ENCODE assay signal across 8 mouse cellular contexts in genomic region chr7:79466053-79466901, GRCm38 (mm10). TPM values are rescaled to one million over a fixed set of nuclear protein-coding genes. Genes with fewer than 3 reads are reported as not detected.
A peak's percentile ranks its signal among the peaks of the same experiment; 100 is the strongest.
DNase-seq lines count a peak whose midpoint lies in the region; ATAC-seq and TF ChIP-seq lines count a peak whose summit lies in the region.

Gene Polg (minus strand): TSS chr7:79466362.

- H3K4me1 ChIP-seq in MEL (ENCODE audit: control insufficient read depth in 1 of 2, insufficient read depth in 2 of 2, low read length in 2 of 2), result peaks cover 2 to 50% of the 10 kb centered on the region in 2 experiments
- peaks cover 11% of the 10 kb centered on the region; the same call in 1 of the 2 replicates for H3K4me1 ChIP-seq in cerebellum, adult 2 months (ENCODE audit: control insufficient read depth, insufficient read depth, low read length)
- H3K4me1 ChIP-seq in forebrain, postnatal 0 days (ENCODE audit: insufficient read depth), result peaks cover 14% of the 10 kb centered on the region; the same call in 1 of the 2 replicates
- H3K4me1 ChIP-seq in lung, embryonic 15.5 days, result peaks cover 34% of the 10 kb centered on the region

- TF ChIP-seq CTCF in MEL (IDR thresholded peaks at IDR 0.05 in 2 of 3, conservative IDR thresholded peaks at IDR 0.05 in 1 of 3; ENCODE audit: control insufficient read depth in 1 of 3, insufficient read depth in 1 of 3, low read depth in 2 of 3, low read length in 3 of 3, poor library complexity in 1 of 3, severe bottlenecking in 1 of 3), result no peak
- TF ChIP-seq CTCF in cerebellum, adult 2 months (IDR thresholded peaks at IDR 0.05; ENCODE audit: borderline replicate concordance, insufficient read depth, low read depth, low read length), result no peak
- TF ChIP-seq CTCF in forebrain, postnatal 0 days (IDR thresholded peaks at IDR 0.05; ENCODE audit: low read depth), result peak; percentile 34

- H3K27me3 ChIP-seq in MEL (ENCODE audit: control insufficient read depth in 1 of 2, insufficient read depth in 2 of 2, low read length in 2 of 2), result no peaks in the 10 kb centered on the region
- no peaks in the 10 kb centered on the region for H3K27me3 ChIP-seq in cerebellum, adult 2 months (ENCODE audit: control insufficient read depth, insufficient read depth, low read length)
- H3K27me3 ChIP-seq in forebrain, postnatal 0 days (ENCODE audit: insufficient read depth, low read length), result no peaks in the 10 kb centered on the region
- peaks cover 4% of the 10 kb centered on the region; the same call in 1 of the 2 replicates for H3K27me3 ChIP-seq in lung, embryonic 15.5 days

- H3K79me2 ChIP-seq in MEL (ENCODE audit: control insufficient read depth, insufficient read depth, low read length, poor library complexity), result peaks cover 27% of the 10 kb centered on the region

- H3K4me3 ChIP-seq in MEL (ENCODE audit: control insufficient read depth in 1 of 2, insufficient read depth in 1 of 2, low read depth in 2 of 2, low read length in 2 of 2), result peak within 1 kb of the TSS; percentile 79 to 94
- peak within 1 kb of the TSS; percentile 83 for H3K4me3 ChIP-seq in cerebellum, adult 2 months (replicated peaks; ENCODE audit: insufficient read depth, low read depth, low read length)
- peak within 1 kb of the TSS; percentile 89 for H3K4me3 ChIP-seq in forebrain, postnatal 0 days (ENCODE audit: low read depth, low read length)
- H3K4me3 ChIP-seq in lung, embryonic 15.5 days, result peak within 1 kb of the TSS; percentile 73

- peak; percentile 98 for DNase-seq in MEL (ENCODE audit: low read depth, low spot score)
- peak; percentile 99 to 100 for DNase-seq in cerebellum, adult 2 months
- peak; percentile 100 for DNase-seq in forebrain, postnatal 0 days
- DNase-seq in heart, postnatal 4 days, result peak; percentile 99
- DNase-seq in layer of hippocampus, adult 8-10 months (ENCODE audit: low spot score in 2 of 2), result peak; percentile 98 to 100
- DNase-seq in ovary, adult 18-20 months (ENCODE audit: low spot score), result peak; percentile 97
- peak; percentile 98 for DNase-seq in thymus, postnatal 0 days (ENCODE audit: low spot score)

- peak within 1 kb of the TSS; percentile 74 for H3K4me2 ChIP-seq in forebrain, postnatal 0 days (ENCODE audit: low read depth)
- H3K4me2 ChIP-seq in lung, embryonic 15.5 days, result peak within 1 kb of the TSS; percentile 93

- peak within 1 kb of the TSS; percentile 97 for H3K9ac ChIP-seq in MEL (ENCODE audit: control insufficient read depth, low read depth, low read length, poor library complexity, severe bottlenecking)
- H3K9ac ChIP-seq in forebrain, postnatal 0 days, result peak within 1 kb of the TSS; percentile 83
- peak within 1 kb of the TSS; percentile 78 for H3K9ac ChIP-seq in lung, embryonic 15.5 days

- TF ChIP-seq RAD21 in MEL (IDR thresholded peaks at IDR 0.05; ENCODE audit: low read depth, low read length), result no peak

- peak within 1 kb of the TSS; percentile 64 for H3K27ac ChIP-seq in MEL (ENCODE audit: control insufficient read depth, low read depth, low read length)
- H3K27ac ChIP-seq in cerebellum, adult 2 months (ENCODE audit: insufficient read depth, low read length), result 0 out of 2 replicates have a peak within 1 kb of the TSS, but pooled peaks have one; percentile 47
- peak within 1 kb of the TSS; percentile 87 for H3K27ac ChIP-seq in forebrain, postnatal 0 days (ENCODE audit: low read depth, low read length)
- peak within 1 kb of the TSS; percentile 92 for H3K27ac ChIP-seq in lung, embryonic 15.5 days

- WGBS in cerebellum, adult 2 months, result under 1% methylated on average over 76 of the region's 76 CpGs
- under 1% methylated on average over 76 of the region's 76 CpGs for WGBS in forebrain, postnatal 0 days
- under 1% methylated on average over 55 of the region's 76 CpGs for WGBS in lung, embryonic 15.5 days

- H3K36me3 ChIP-seq in MEL (ENCODE audit: control insufficient read depth in 1 of 2, insufficient read depth in 2 of 2, low read length in 2 of 2), result peaks cover 0 to 32% of the 10 kb centered on the region in 2 experiments; a peak in 2 of 4 replicates
- peaks cover 17% of the 10 kb centered on the region for H3K36me3 ChIP-seq in forebrain, postnatal 0 days (ENCODE audit: insufficient read depth)
- H3K36me3 ChIP-seq in lung, embryonic 15.5 days, result peaks cover 18% of the 10 kb centered on the region

- ATAC-seq in forebrain, postnatal 0 days, result peak; percentile 98
- peak; percentile 97 for ATAC-seq in lung, embryonic 15.5 days (ENCODE audit: borderline replicate concordance, extremely low read depth, low FRiP score, low TSS enrichment)

- H3K9me3 ChIP-seq in MEL (replicated peaks; ENCODE audit: insufficient read depth, low read length), result no peaks in the 10 kb centered on the region
- H3K9me3 ChIP-seq in forebrain, postnatal 0 days (ENCODE audit: low read length), result no peaks in the 10 kb centered on the region
- H3K9me3 ChIP-seq in lung, embryonic 15.5 days, result no peaks in the 10 kb centered on the region

- TF ChIP-seq POLR2A in MEL (IDR thresholded peaks at IDR 0.05; ENCODE audit: control insufficient read depth in 1 of 2, insufficient read depth in 1 of 2, low read depth in 1 of 2, low read length in 2 of 2, poor library complexity in 1 of 2), result peak; percentile 85 to 87; a peak in 3 of 4 replicates
- TF ChIP-seq POLR2A in cerebellum, adult 2 months (IDR thresholded peaks at IDR 0.05; ENCODE audit: borderline replicate concordance, insufficient read depth, low read length), result peak; percentile 80

- TF ChIP-seq EP300 in MEL (IDR thresholded peaks at IDR 0.05; ENCODE audit: low read depth in 1 of 2, low read length in 2 of 2), result peak in 1 of 2 experiments; percentile 44; a peak in 2 of 4 replicates

TF ChIP-seq in MEL, 35 proteins besides CTCF, POLR2A, EP300 and RAD21 (continues in another document):
- TF ChIP-seq MAZ (IDR thresholded peaks at IDR 0.05; ENCODE audit: low read depth, low read length) (peak; percentile 90; the same call in 1 of the 2 replicates), MEF2A (IDR thresholded peaks at IDR 0.05; ENCODE audit: extremely low read depth, insufficient replicate concordance, low read depth, low read length, poor library complexity, severe bottlenecking) (no peak), POLR2AphosphoS2 (IDR thresholded peaks at IDR 0.05; ENCODE audit: low read length) (no peak), CHD1 (IDR thresholded peaks at IDR 0.05; ENCODE audit: low read depth, low read length) (peak; percentile 99), NELFE (IDR thresholded peaks at IDR 0.05; ENCODE audit: low read depth, low read length) (peak; percentile 88), ETS1 (IDR thresholded peaks at IDR 0.05; ENCODE audit: low read depth, low read length) (peak; percentile 58; the same call in 1 of the 2 replicates), USF1 (IDR thresholded peaks at IDR 0.05; ENCODE audit: low read depth, low read length) (peak; percentile 58), GABPA (IDR thresholded peaks at IDR 0.05; ENCODE audit: low read depth, low read length) (no peak), HCFC1 (IDR thresholded peaks at IDR 0.05; ENCODE audit: low read depth, low read length) (peak; percentile 86), MYB (IDR thresholded peaks at IDR 0.05; ENCODE audit: low read depth, low read length) (no peak), SMC3 (IDR thresholded peaks at IDR 0.05; ENCODE audit: low read depth, low read length) (no peak), ZKSCAN1 (IDR thresholded peaks at IDR 0.05; ENCODE audit: low read depth, low read length) (no peak), E2F4 (IDR thresholded peaks at IDR 0.05; ENCODE audit: borderline replicate concordance, low read depth, low read length) (peak; percentile 70; the same call in 1 of the 2 replicates), MAX (IDR thresholded peaks at IDR 0.05; ENCODE audit: low read length) (peak; percentile 85), ZNF384 (IDR thresholded peaks at IDR 0.05; ENCODE audit: low read depth, low read length) (no peak), ELF1 (IDR thresholded peaks at IDR 0.05; ENCODE audit: low read depth, low read length) (peak; percentile 99), USF2 (IDR thresholded peaks at IDR 0.05; ENCODE audit: borderline replicate concordance in 1 of 2, insufficient read depth in 1 of 2, low read depth in 1 of 2, low read length in 2 of 2) (no peak), MXI1 (IDR thresholded peaks at IDR 0.05; ENCODE audit: low read depth, low read length) (peak; percentile 76), UBTF (IDR thresholded peaks at IDR 0.05; ENCODE audit: borderline replicate concordance, insufficient read depth, low read depth, low read length) (0 out of 2 replicates have a peak, but pooled peaks have one; percentile 35), TAL1 (IDR thresholded peaks at IDR 0.05; ENCODE audit: low read length) (peak; percentile 12; the same call in 1 of the 2 replicates), MAFK (IDR thresholded peaks at IDR 0.05; ENCODE audit: borderline replicate concordance, low read depth, low read length) (peak; percentile 99), NRF1 (IDR thresholded peaks at IDR 0.05; ENCODE audit: insufficient read depth, low read depth, low read length, poor library complexity, severe bottlenecking) (peak; percentile 60), JUND (IDR thresholded peaks at IDR 0.05; ENCODE audit: low read depth, low read length) (no peak), TBP (IDR thresholded peaks at IDR 0.05; ENCODE audit: low read depth, low read length) (peak; percentile 100), RCOR1 (IDR thresholded peaks at IDR 0.05; ENCODE audit: low read depth, low read length) (0 out of 2 replicates have a peak, but pooled peaks have one; percentile 33), GATA1 (IDR thresholded peaks at IDR 0.05; ENCODE audit: low read depth, low read length) (peak; percentile 68), POLR2AphosphoS5 (IDR thresholded peaks at IDR 0.05; ENCODE audit: borderline replicate concordance, low read depth, low read length) (no peak), CHD2 (IDR thresholded peaks at IDR 0.05; ENCODE audit: low read length) (no peak), TCF12 (IDR thresholded peaks at IDR 0.05; ENCODE audit: low read depth, low read length) (no peak; the same call in 1 of the 2 replicates)

RNA-seq across cellular contexts. Expression of gene Polg, which starts in this region (rescaled TPM):
- total RNA-seq in MEL (2012; rRNA removed), result 66.8 and 82.7 TPM in 2 replicates
- 100 to 1,000 TPM in 1 of 2 experiments, not detected in 1; 129 TPM for polyA plus RNA-seq in MEL (2012; ENCODE audit: insufficient read depth in 1 of 2, insufficient read length in 2 of 2, low read depth in 1 of 2, low replicate concordance in 2 of 2, missing spikeins in 1 of 2)
- 69.9 and 72.8 TPM in 2 replicates for polyA plus RNA-seq in cerebellum, adult 2 months (2012; rRNA removed)
- 51.1 and 52.9 TPM in 2 replicates for total RNA-seq in forebrain, postnatal 0 days (2014; rRNA removed)
- polyA plus RNA-seq in forebrain, postnatal 0 days (2015; fragmentation: Nextera tagmentation; extraction: Ambion mirVana), result 17.4 and 19.4 TPM in 2 replicates
- 10 to 100 TPM; 55.9 to 61.3 TPM for total RNA-seq in heart, postnatal 4 days (2021)
- 100 to 1,000 TPM in 1 of 4 experiments, 10 to 100 TPM in 3; 87.5 to 101 (median 95.1) TPM for total RNA-seq in layer of hippocampus, adult 8-10 months (2022)
- 44.6 and 47.2 TPM in 2 replicates for polyA plus RNA-seq in lung, embryonic 15.5 days (2015; fragmentation: Nextera tagmentation; extraction: Ambion mirVana)
- polyA plus RNA-seq in thymus, postnatal 0 days (2015; fragmentation: Nextera tagmentation; extraction: Ambion mirVana), result 38.5 and 40.4 TPM in 2 replicates

Comparison
In these comparisons a context has a peak if more than half of its experiments do, and no peak if none do; other contexts are left out.
1. Peak in every context shown above with its lines: DNase-seq, ATAC-seq, H3K4me3 ChIP-seq and H3K27ac ChIP-seq.